Mouse (Mus musculus) inflammation-experienced regulatory T-cells (primary cell): ENCODE measurements around the gene Ano9. TPM values are rescaled to one million over a fixed set of nuclear protein-coding genes. Genes with fewer than 3 reads are reported as not detected.

Experiments used
- polyA plus RNA-seq, 2 experiments: library from polyadenylated mRNA; unstranded; fragments of 100-300 nt; shearing (Covaris generic); gene quantifications; one replicate each; pipeline ENCODE4 v1.2.1; 2017

Gene Ano9
- under 1 TPM; 0.48 to 0.54 TPM for polyA plus RNA-seq

DNA sequence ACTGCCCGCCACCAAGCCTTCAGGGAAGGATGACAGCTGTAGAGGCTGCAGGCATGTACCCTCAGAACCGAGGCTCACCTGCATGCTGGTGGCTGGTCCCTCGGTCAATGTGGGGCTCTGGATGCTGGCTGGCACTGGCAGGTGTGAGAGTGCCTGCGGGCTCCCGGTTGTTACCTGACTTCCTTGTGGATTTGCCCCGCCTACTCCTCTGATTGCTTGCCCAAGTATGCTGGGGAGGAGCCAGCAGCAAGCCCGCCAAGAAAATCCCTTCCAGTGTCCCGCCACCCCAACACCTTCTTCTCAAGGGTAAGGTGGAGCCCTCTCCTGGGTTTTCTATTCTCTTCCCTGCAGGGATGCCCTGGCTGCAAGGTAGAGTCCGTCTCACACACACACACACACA lies at the start of gene Ano9:
Gene Ano9 (minus strand): TSS at position 171 of the 400 bp plus-strand sequence.

DNA sequence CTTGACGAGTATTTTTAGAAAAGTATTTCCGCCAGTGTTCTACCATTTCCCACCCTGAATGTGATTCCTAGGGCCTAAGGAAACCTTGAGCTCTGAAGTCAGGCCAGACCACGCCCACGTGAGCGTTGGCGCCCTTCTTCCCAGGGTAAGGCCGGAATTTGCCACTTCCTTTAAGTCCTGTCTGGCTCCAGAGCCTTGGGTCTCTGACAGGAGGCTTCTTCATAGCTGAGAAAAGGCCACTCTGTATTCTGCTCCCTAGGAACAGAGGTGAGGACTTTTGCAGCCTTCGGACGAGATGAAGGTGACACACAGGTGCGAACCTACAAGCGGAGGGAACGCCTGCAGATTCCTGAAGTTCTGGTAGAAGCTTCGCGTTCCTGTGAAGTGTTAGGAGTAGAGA lies 4.6 kb upstream of the Ano9 start, which contains the start of gene Ptdss2:
Gene Ptdss2 (plus strand): TSS at position 138 of the 400 bp plus-strand sequence.

DNA sequence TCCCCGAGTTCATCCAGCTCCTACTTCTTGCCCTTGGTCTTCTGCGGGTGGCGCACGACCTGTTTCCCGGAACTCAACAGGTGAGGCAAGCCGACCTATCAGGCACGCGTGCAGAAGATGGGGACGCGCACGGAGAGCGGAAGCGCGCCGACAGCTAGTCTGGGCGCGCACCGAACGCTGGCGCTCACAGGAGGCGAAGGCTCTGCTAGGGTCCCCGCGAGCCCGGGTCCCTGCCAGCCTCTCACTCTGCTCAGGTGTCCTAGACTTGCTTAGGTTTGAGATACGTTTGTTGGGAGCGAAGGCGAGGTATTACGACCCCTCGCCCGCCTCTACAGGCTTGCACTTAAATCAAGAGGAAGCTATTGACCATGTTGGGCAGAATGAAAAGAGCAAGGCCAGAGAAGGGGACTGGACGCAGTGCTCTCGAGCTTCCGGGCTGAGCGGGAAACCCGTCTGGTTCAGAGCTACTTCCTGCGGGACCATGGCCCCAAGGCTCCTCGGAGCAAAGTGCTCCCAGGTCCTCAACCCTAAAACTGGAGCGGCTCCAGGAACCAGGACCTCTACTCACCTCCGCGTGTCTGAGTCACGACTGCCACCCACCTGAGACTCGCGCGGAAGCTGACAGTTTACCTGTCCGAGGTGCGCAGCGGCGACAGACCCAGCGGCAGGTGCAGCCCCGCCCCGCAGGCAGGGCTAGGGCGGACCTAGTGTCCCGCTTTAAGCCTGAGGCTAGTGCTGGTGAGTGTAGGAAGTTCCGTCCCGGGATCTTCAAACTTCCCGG lies 17.5 kb downstream of the Ano9 start, which contains the start of gene Sigirr:
Gene Sigirr (minus strand): TSS at position 662 of the 781 bp plus-strand sequence.

DNA sequence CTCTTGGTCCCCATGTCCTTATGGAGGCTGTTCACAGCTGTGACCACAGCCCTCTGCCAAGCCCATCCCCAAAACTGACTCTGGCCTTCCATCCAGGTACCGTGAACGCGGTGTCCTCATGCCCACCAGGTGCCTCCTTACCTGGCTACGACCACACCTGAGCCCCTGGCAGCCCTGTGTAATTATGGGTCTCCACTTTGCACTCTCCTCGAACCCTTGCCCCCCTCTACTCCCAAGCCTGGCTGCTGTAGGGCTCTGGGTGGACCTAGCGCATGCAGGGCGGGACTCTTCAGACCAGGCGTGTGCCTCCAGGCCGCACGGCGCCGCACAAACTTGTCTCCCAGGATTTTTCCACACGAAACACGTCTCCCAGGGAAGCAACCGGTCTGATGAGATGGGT lies 39.8 kb downstream of the Ano9 start, which contains the start of gene Pkp3:
Gene Pkp3 (plus strand): TSS at position 378 of the 400 bp plus-strand sequence.

DNA sequence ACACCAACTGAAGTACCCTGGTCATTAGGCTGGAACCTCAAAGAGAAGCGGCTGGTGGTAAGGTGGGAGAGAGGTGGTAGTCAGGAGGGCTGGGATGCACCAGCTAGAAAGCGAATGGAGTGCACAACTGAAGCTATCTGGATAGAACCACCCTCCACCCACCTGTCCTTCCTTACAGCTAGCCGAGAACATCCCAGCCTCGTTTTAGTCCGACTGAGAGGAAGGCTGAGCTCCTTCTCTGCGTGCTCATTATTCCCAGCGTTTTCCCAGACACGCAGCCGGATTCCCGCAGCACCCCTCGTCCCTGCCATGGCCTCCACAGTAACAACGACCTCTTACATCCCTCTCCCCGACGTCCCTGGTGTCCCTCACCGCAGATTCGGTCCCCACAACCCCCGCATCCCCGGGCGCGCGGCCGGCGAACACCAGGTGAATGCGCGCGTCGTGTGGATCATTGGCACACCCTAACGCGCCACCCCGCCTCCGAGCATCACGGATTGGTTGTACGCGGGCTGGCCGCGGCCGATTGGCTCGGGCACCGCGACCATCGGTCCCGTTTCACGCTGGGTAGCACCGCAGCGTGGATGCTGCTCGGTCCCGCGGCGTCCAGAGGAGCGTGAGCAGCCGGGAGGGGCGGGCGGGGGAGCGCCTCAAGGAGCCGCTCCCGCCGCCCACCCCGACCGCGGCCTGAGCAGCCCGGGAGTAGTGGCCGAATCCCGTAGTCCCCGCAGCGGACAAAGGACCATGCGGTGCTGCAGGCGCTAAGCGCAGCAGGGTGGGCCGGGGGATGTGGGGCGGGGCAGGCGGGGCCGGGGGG lies 57.0 kb downstream of the Ano9 start, which contains the start of gene B4galnt4:
Gene B4galnt4 (plus strand): TSS at position 679 of the 817 bp plus-strand sequence.

Other genes starting within 250 kb of the Ano9 start
- gene Psmd13, start 235.8 kb downstream of the Ano9 start, polyA plus RNA-seq, result 100 to 1,000 TPM; 186 to 193 TPM
- gene Sirt3, start 235.5 kb downstream of the Ano9 start, polyA plus RNA-seq, result 10 to 100 TPM in 1 of 2 experiments, 1 to 10 TPM in 1; 8.7 to 11.6 TPM
- gene Cox8b, start 217.4 kb downstream of the Ano9 start, polyA plus RNA-seq, result not detected
- gene Nlrp6, start 196.9 kb downstream of the Ano9 start, polyA plus RNA-seq, result under 1 TPM in 1 of 2 experiments, not detected in 1; 0.05 TPM
- gene Pgghg, start 176.4 kb downstream of the Ano9 start, polyA plus RNA-seq, result 10 to 100 TPM; 24.8 to 37.5 TPM
- 1 to 10 TPM in 1 of 2 experiments, under 1 TPM in 1; 0.35 to 1.1 TPM for gene Ifitm5, start 167.5 kb downstream of the Ano9 start, polyA plus RNA-seq
- not detected for gene Gm45717, start 161.9 kb downstream of the Ano9 start, polyA plus RNA-seq
- 10 to 100 TPM; 37.1 to 96.5 TPM for gene Ifitm2, start 161.8 kb downstream of the Ano9 start, polyA plus RNA-seq
- gene Ifitm1, start 150.6 kb downstream of the Ano9 start, polyA plus RNA-seq, result 1 to 10 TPM in 1 of 2 experiments, not detected in 1; 1.9 TPM
- gene Ifitm3, start 107.0 kb downstream of the Ano9 start, polyA plus RNA-seq, result 1 to 10 TPM; 3.5 to 8.8 TPM
- not detected for gene Ifitm6, start 99.9 kb downstream of the Ano9 start, polyA plus RNA-seq
- gene Gm17387, start 88.7 kb downstream of the Ano9 start, polyA plus RNA-seq, result not detected
- 10 to 100 TPM; 18.8 to 19.5 TPM for gene B4galnt4, start 56.7 kb downstream of the Ano9 start, polyA plus RNA-seq
- 100 to 1,000 TPM; 253 to 350 TPM for gene Pkp3, start 39.6 kb downstream of the Ano9 start, polyA plus RNA-seq
- 100 to 1,000 TPM; 207 to 212 TPM for gene Sigirr, start 17.2 kb downstream of the Ano9 start, polyA plus RNA-seq
- 10 to 100 TPM; 19.1 to 23.2 TPM for gene Ptdss2, start 4.6 kb upstream of the Ano9 start, polyA plus RNA-seq
- gene Rnh1, start 55.1 kb upstream of the Ano9 start, polyA plus RNA-seq, result 100 to 1,000 TPM; 110 to 149 TPM
- gene Hras, start 76.2 kb upstream of the Ano9 start, polyA plus RNA-seq, result 10 to 100 TPM; 45.4 to 45.7 TPM
- 1 to 10 TPM; 2.7 to 6.2 TPM for gene Lrrc56, start 76.4 kb upstream of the Ano9 start, polyA plus RNA-seq
- 10 to 100 TPM; 13.5 to 14.3 TPM for gene Lmntd2, start 96.3 kb upstream of the Ano9 start, polyA plus RNA-seq
- gene Rassf7, start 98.1 kb upstream of the Ano9 start, polyA plus RNA-seq, result 10 to 100 TPM; 18.6 to 27.3 TPM
- 10 to 100 TPM; 88.2 to 93.2 TPM for gene Phrf1, start 111.0 kb upstream of the Ano9 start, polyA plus RNA-seq
- 100 to 1,000 TPM in 1 of 2 experiments, 10 to 100 TPM in 1; 89.0 to 155 TPM for gene Irf7, start 148.7 kb upstream of the Ano9 start, polyA plus RNA-seq
- not detected for gene Cdhr5, start 159.0 kb upstream of the Ano9 start, polyA plus RNA-seq
- not detected for gene Sct, start 161.3 kb upstream of the Ano9 start, polyA plus RNA-seq
- gene Drd4, start 174.2 kb upstream of the Ano9 start, polyA plus RNA-seq, result under 1 TPM; 0.11 to 0.29 TPM
- gene Deaf1, start 209.9 kb upstream of the Ano9 start, polyA plus RNA-seq, result 10 to 100 TPM; 57.7 to 77.6 TPM
- gene Tmem80, start 209.9 kb upstream of the Ano9 start, polyA plus RNA-seq, result 10 to 100 TPM; 29.5 to 50.4 TPM
- 1 to 10 TPM in 1 of 2 experiments, under 1 TPM in 1; 0.17 to 3.1 TPM for gene Eps8l2, start 221.1 kb upstream of the Ano9 start, polyA plus RNA-seq